Comparison of ENCODE assay signal across 10 mouse cellular contexts in genomic region chr9:107312811-107313584, GRCm38 (mm10). TPM values are rescaled to one million over a fixed set of nuclear protein-coding genes. Genes with fewer than 3 reads are reported as not detected.
A peak's percentile ranks its signal among the peaks of the same experiment; 100 is the strongest.
DNase-seq lines count a peak whose midpoint lies in the region; ATAC-seq and TF ChIP-seq lines count a peak whose summit lies in the region.
"Had no signal": no experiment of that assay in that cellular context is flagged by ENCODE, and none has a peak within 500 bp of the region (broad histone marks: within the 10 kb centered on the region; RNA-seq: fewer than 3 reads in every experiment).

No protein-coding gene starts in this region.

- TF ChIP-seq CTCF in G1E (IDR thresholded peaks at IDR 0.05; ENCODE audit: low read depth, low read length), result no peak

- H3K4me3 ChIP-seq in G1E (ENCODE audit: low read depth, low read length), result peak overlapping the region; percentile 69
- no peak overlapping the region for H3K4me3 ChIP-seq in intestine, embryonic 15.5 days (replicated peaks)
- H3K4me3 ChIP-seq: embryonic facial prominence, embryonic 13.5 days had no signal

- H3K27me3 ChIP-seq in G1E (ENCODE audit: insufficient read depth, low read length), result no peaks in the 10 kb centered on the region
- H3K27me3 ChIP-seq in intestine, embryonic 15.5 days (replicated peaks), result no peaks in the 10 kb centered on the region
- H3K27me3 ChIP-seq: embryonic facial prominence, embryonic 13.5 days had no signal

- no peak overlapping the region for H3K27ac ChIP-seq in intestine, embryonic 15.5 days
- H3K27ac ChIP-seq: embryonic facial prominence, embryonic 13.5 days had no signal

- ATAC-seq in G1E (ENCODE audit: extremely low read depth, insufficient number of reproducible peaks, low FRiP score, poor library complexity, severe bottlenecking), result peak; percentile 77
- peak; percentile 56 for ATAC-seq in intestine, embryonic 15.5 days

- H3K9ac ChIP-seq in intestine, embryonic 15.5 days, result no peak overlapping the region
- H3K9ac ChIP-seq: embryonic facial prominence, embryonic 13.5 days had no signal

- WGBS in intestine, embryonic 15.5 days, result 50% methylated on average over 10 of the region's 10 CpGs

- H3K9me3 ChIP-seq in G1E (replicated peaks), result no peaks in the 10 kb centered on the region
- H3K9me3 ChIP-seq in intestine, embryonic 15.5 days, result no peaks in the 10 kb centered on the region
- H3K9me3 ChIP-seq: embryonic facial prominence, embryonic 13.5 days had no signal

- 0 out of 2 replicates have a peak overlapping the region, but pooled peaks have one; percentile 6 for H3K4me2 ChIP-seq in intestine, embryonic 15.5 days (replicated peaks)
- H3K4me2 ChIP-seq: embryonic facial prominence, embryonic 13.5 days had no signal

- no peaks in the 10 kb centered on the region for H3K36me3 ChIP-seq in G1E (replicated peaks)
- no peaks in the 10 kb centered on the region for H3K36me3 ChIP-seq in intestine, embryonic 15.5 days
- H3K36me3 ChIP-seq: embryonic facial prominence, embryonic 13.5 days had no signal

- DNase-seq in A20 (ENCODE audit: low read depth, low spot score) (peak; percentile 20), G1E (ENCODE audit: low spot score) (peak; percentile 74)
- peak; percentile 69 for DNase-seq in skeletal muscle tissue, adult 2 months (ENCODE audit: low read depth, low spot score)
- DNase-seq in cerebellum, adult 11-12 months, result no peak
- no peak for DNase-seq in frontal cortex, postnatal 25 days (ENCODE audit: low spot score in 2 of 2)
- DNase-seq in frontal cortex, postnatal 14 days (ENCODE audit: low spot score in 2 of 2), result no peak
- no peak for DNase-seq in heart, adult 11 months
- DNase-seq: heart, postnatal 10 days had no signal

- peaks cover 85% of the 10 kb centered on the region for H3K4me1 ChIP-seq in G1E (ENCODE audit: insufficient read depth, low read depth, low read length)
- peaks cover 18% of the 10 kb centered on the region for H3K4me1 ChIP-seq in intestine, embryonic 15.5 days (replicated peaks)

RNA-seq across cellular contexts. Expression of gene Cish, which starts 17.2 kb away (rescaled TPM):
- total RNA-seq in G1E (2014; fragmentation: Nextera tagmentation), result 106 TPM in 2 replicates
- total RNA-seq in G1E (2017), result 22.1 and 24.7 TPM in 2 replicates
- 151 and 158 TPM in 2 replicates for polyA plus RNA-seq in G1E (2012)
- 16.2 and 16.8 TPM in 2 replicates for polyA plus RNA-seq in intestine, embryonic 15.5 days (2015; fragmentation: Nextera tagmentation; extraction: Ambion mirVana)

RNA-seq across cellular contexts. Expression of gene Mapkapk3, which starts 23.3 kb away (rescaled TPM):
- total RNA-seq in G1E (2014; fragmentation: Nextera tagmentation) (41.5 and 66.3 TPM in 2 replicates), G1E (2017) (99.8 and 115 TPM in 2 replicates)
- polyA plus RNA-seq in G1E (2012), result 60.1 and 72.6 TPM in 2 replicates
- 34.8 and 35.4 TPM in 2 replicates for polyA plus RNA-seq in intestine, embryonic 15.5 days (2015; fragmentation: Nextera tagmentation; extraction: Ambion mirVana)

RNA-seq across cellular contexts. Expression of gene Hemk1, which starts 25.2 kb away (rescaled TPM):
- total RNA-seq in G1E (2014; fragmentation: Nextera tagmentation), result 29.6 and 42.6 TPM in 2 replicates
- 35.6 and 48.6 TPM in 2 replicates for total RNA-seq in G1E (2017)
- polyA plus RNA-seq in G1E (2012), result 9.4 and 11.0 TPM in 2 replicates
- 9.0 and 11.1 TPM in 2 replicates for polyA plus RNA-seq in intestine, embryonic 15.5 days (2015; fragmentation: Nextera tagmentation; extraction: Ambion mirVana)

RNA-seq across cellular contexts. Expression of gene 6430571L13Rik, which starts 27.4 kb away (rescaled TPM):
- total RNA-seq in G1E (2014; fragmentation: Nextera tagmentation) (1.3 TPM in 1 of 2 replicates, not detected in the other), G1E (2017) (0.64 and 0.76 TPM in 2 replicates)
- 0.29 and 0.46 TPM in 2 replicates for polyA plus RNA-seq in G1E (2012)
- 0.28 and 0.40 TPM in 2 replicates for polyA plus RNA-seq in intestine, embryonic 15.5 days (2015; fragmentation: Nextera tagmentation; extraction: Ambion mirVana)

Comparison
In these comparisons a context has a peak if more than half of its experiments do, and no peak if none do; other contexts are left out.
1. DNase-seq: peak in A20 (single experiment), G1E (single experiment) and skeletal muscle tissue, adult 2 months (single experiment); none in cerebellum, adult 11-12 months (single experiment), frontal cortex, postnatal 25 days (0 of 2), frontal cortex, postnatal 14 days (0 of 2) and heart, adult 11 months (single experiment).